Mouse (Mus musculus) heart, adult 8-10 months (tissue): ENCODE results near the gene Krt32. TPM values are rescaled to one million over a fixed set of nuclear protein-coding genes. Genes with fewer than 3 reads are reported as not detected.

Source experiments
- DNase-seq: peaks from one replicate; pipeline ENCODE4 v3.0.0; 2022; ENCODE audit warnings: low spot score
- total RNA-seq, 4 experiments: library from RNA; stranded (reverse); gene quantifications; 2 replicates each; pipeline ENCODE4 v1.2.4; 2022

The Krt32 gene
- not detected for total RNA-seq

DNA sequence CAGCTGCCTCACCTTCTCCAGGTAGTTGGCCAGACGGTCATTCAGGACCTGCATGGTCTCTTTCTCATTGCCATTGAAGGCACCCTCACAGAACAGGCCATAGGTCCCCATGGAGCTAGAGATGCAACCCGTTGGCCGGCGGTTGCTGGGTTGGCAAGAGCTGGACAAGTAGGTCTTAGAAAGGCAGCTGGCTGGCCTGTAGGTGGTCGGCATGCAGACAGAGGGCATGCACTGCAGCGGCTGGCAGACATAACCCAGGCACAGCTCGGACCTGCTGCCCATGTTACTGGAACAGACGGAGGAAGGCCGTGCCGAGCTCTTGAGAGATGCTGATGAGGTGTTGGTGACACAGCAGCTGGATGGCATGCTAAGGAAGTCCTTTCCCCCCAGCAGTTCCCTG is at the start of gene Krt32:
Gene Krt32 (minus strand): TSS at position 366 of the 400 bp plus-strand sequence.
- no peak for DNase-seq

GRCm38 (mm10) chr11:100137693-100138092 is 49.7 kb upstream of the Krt32 start:
- no peak for DNase-seq

DNA sequence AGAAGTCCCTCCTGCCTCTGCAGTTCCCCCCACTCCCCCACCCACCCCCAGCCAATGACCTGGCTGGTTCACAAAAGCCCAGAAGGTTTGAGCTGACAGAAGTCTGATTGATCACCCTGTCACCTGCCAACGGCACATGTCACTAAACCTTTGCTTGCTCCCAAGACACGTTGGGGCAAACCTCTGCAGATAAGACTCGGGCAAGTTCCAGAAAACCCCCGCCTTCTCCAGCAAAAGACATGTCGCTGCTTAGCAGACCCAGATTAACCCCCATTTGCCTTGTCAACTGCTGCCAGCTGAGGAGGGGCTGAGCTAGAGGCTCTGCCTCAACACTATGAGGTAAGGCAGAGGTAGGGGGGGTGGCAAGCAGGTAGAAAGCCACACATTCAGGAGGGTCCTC is 48.5 kb upstream of the Krt32 start:
- DNase-seq, result no peak

DNA sequence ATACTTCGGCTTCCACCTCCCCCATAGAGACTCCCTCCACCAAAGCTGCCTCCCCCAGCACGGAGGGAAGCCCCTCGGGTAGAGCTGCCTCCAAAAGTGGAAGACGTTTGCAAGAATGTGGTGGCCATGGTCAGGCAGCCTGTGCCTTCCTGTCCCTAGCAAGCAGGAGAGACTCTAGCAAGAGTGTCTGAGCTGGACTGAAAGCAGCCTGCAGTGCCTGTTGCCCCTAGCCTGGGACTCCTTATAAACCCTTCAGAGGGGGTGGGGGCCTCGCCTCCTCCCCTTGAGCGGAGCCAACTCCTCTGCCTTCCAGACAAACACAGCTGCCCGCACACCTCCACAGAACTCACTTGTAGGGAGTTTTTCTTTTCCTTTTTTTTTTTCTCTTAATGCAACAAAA is 47.7 kb upstream of the Krt32 start, which contains the start of gene Krt15:
Gene Krt15 (minus strand): TSS at position 198 of the 400 bp plus-strand sequence.
- no peak for DNase-seq

- DNase-seq, result no peak
These were observed 36.9 kb upstream of the Krt32 start for GRCm38 (mm10) chr11:100124901-100125300.

GRCm38 (mm10) chr11:100121466-100121865 is 33.4 kb upstream of the Krt32 start, which contains the start of gene Krt13:
Gene Krt13, minus strand, starts transcription at chr11:100121566.
- DNase-seq, result no peak

- DNase-seq, result no peak
These were observed 32.3 kb upstream of the Krt32 start for GRCm38 (mm10) chr11:100120331-100120730.

GRCm38 (mm10) chr11:100113742-100114029 is 25.7 kb upstream of the Krt32 start:
- no peak for DNase-seq

- no peak for DNase-seq
These were observed 25.1 kb upstream of the Krt32 start for GRCm38 (mm10) chr11:100112935-100113741.

DNA sequence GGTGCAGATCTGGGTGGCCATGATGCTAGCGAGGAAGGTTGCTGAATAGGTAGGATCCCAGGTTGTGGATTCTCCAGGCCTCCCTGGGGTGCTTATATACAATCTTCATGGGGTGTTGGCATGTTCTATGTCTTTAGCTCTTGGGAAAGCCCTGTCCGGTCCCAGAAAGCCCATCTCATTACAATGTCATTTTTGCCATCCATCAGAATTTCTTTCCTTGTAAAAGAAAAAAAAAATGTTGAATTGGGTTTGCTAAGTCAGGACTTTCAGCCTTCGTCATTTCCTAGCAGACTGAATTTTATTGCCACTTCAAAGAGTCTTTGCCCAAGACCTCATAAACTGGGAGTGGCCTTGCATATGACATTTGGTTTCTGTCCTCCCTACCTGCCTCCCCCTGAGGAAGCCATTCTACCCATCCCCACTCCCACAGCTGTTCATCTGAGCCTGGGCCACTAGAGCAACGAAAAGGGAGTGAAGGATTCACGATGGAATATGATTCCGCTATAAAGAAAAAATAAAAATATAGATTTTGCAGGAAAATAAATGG is 17.6 kb upstream of the Krt32 start, which contains the start of gene Krt36:
Gene Krt36 (minus strand): TSS at position 51 of the 547 bp plus-strand sequence.
- DNase-seq, result no peak

DNA sequence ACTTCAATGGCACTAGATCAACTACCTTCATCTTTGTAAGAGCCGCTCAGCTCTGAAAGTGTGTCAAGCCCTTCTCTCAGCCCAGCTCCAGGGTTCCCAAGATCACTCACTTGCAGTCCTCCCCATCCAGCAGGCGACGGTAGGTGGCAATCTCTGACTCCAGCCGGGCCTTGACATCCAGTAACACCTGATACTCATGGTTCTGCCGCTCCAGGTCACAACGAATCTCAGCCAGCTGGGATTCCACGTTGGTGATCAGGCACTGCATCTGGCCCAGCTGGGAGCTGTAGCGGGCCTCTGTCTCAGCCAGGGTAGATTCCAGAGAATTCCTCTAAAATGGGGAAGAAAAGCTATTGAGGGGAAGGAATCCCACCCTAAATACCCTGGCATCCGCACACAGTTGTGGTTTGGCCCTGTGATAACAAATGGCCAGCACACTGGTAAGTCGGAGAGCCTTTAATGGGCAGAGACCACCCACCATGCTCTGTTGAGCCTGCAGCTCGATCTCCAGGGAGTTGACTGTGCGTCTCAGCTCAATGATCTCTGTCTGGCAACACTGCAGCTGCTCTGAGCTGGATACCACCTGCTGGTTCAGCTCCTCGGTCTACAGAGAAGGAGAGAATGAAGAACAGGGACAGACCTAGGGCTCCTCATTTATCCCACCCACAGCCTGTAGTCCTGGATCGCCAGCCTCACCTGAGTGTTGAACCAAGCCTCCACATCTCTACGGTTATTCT is 14.8 kb upstream of the Krt32 start:
- no peak for DNase-seq

DNA sequence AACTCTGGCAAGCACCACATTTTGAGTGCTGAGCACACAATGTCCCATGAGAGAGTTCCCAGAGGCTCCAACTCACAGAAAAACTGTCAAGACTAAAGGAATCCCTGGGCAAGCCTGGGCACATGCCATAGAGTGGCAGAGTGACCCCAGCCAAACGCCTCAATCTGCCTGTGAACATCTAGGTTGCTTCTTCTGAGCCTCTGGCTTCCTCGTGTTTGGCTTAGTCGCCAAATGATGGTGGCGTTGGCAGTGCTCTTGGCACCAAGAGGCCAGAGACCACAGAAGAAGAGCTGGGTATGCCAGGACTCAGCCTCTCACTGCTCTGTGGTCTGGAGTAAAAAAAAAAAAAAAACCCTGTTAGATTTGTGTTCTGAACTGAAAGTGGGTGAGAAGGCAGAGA is 12.4 kb upstream of the Krt32 start:
- no peak for DNase-seq

- no peak for DNase-seq
These were observed 9.8 kb upstream of the Krt32 start for GRCm38 (mm10) chr11:100097819-100098218.

GRCm38 (mm10) chr11:100096141-100096540 is 8.1 kb upstream of the Krt32 start, which contains the start of gene Krt35:
Gene Krt35, minus strand, starts transcription at chr11:100096241.
- no peak for DNase-seq

- no peak for DNase-seq
These were observed 476 bp upstream of the Krt32 start for GRCm38 (mm10) chr11:100088378-100089025.

- no peak for DNase-seq
These were observed 14.2 kb downstream of the Krt32 start for GRCm38 (mm10) chr11:100073873-100074272.

DNA sequence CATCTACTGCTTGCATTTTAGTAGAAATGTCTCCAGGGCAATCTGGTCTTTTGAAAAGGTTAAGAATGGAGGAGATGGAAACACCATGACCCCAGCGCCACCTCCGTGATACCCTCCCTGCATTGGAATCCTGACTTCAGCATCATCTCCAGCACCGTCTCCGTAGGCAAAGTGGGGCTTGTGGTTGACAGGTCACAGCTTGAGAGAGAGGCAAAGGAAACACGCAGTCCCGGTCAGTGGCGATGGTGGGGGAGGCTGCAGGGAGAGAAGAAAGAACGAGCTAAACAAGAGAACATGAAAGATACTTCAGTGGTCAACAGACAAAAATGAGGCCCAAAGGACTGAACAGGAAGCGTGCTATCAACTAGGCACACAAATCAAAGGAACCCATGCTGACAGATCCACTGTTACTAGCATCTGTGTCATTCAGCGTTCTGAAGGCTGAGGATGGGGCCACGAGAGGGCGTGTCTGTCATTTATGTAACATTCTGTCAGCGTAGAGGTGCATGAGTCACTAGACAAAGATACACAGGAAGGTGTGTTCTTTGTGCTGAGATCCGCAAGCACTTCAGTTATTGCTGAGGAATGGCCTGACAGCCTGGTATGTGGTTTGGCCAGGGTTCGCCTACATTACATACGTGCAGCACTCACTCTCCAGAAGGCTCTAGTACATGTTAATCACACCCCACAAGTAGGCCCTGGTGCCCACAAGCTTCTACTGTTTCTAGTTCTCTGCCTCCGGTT is 20.6 kb downstream of the Krt32 start:
- DNase-seq, result no peak

DNA sequence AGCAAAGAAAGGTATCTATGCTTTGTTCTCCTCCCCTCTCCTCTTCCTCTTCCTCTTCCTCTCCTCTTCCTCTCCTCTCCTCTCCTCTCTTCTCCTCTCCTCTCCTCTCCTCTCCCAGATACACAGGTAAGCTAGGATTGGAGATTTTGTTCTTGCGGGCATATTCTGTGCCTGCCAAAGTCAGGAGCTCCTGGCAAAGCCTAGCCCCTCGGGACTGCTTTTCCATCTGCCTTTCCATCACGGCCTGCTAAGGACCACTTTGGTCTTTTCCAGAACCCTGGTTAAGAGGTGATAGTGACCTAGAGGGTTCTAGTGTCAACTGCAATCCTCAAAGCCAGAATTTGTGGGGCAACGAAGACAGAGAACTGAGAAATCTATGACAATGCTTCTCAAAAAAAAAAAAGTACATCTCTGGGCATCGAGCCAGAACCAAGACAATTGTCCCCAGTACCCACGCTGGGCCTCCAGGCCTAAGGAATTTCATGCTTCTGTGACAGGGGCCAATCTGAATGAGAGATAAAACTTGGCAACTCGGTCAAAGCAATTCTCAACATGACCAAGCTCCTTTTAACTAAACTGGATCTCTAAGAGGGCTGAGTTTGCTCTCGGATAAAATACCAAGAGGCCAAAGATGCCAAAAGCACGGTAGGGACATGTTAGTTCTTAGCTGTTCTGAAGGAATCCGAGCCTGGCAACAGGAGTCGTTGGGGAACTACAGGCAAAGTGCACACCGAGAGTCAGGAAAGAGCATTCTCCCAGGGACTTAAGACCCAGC is 21.6 kb downstream of the Krt32 start:
- no peak for DNase-seq

GRCm38 (mm10) chr11:100058875-100059274 is 29.2 kb downstream of the Krt32 start:
- DNase-seq, result no peak
